24 mouse cellular contexts compared by ENCODE assay signal in genomic region chr14:46908858-46909257, GRCm38 (mm10). TPM values are rescaled to one million over a fixed set of nuclear protein-coding genes. Genes with fewer than 3 reads are reported as not detected.
A peak's percentile ranks its signal among the peaks of the same experiment; 100 is the strongest.
DNase-seq lines count a peak whose midpoint lies in the region; ATAC-seq and TF ChIP-seq lines count a peak whose summit lies in the region.
"Had no signal": no experiment of that assay in that cellular context is flagged by ENCODE, and none has a peak within 500 bp of the region (broad histone marks: within the 10 kb centered on the region; RNA-seq: fewer than 3 reads in every experiment).

No protein-coding gene starts in this region.

- TF ChIP-seq RAD21 in CH12.LX (IDR thresholded peaks at IDR 0.05; ENCODE audit: low read depth, low read length) = no peak

- H3K4me3 ChIP-seq in lung, postnatal 0 days (ENCODE audit: low read depth, low read length) = no peak overlapping the region
- H3K4me3 ChIP-seq in midbrain, embryonic 11.5 days (ENCODE audit: low read depth, low read length) = no peak overlapping the region
- no peak overlapping the region for H3K4me3 ChIP-seq in midbrain, embryonic 14.5 days (replicated peaks; ENCODE audit: low read depth, low read length)
- H3K4me3 ChIP-seq in CH12.LX (replicated peaks in 1 of 3; ENCODE audit: low read depth in 2 of 3, low read length in 2 of 3, poor library complexity in 1 of 3) = no peak overlapping the region
- H3K4me3 ChIP-seq: embryonic facial prominence, embryonic 13.5 days; embryonic facial prominence, embryonic 15.5 days had no signal

- H3K79me2 ChIP-seq in CH12.LX (replicated peaks; ENCODE audit: control insufficient read depth, extremely low read depth, insufficient read depth, poor library complexity, severe bottlenecking) = no peaks in the 10 kb centered on the region

- no peaks in the 10 kb centered on the region for H3K9me3 ChIP-seq in lung, postnatal 0 days (ENCODE audit: low read length)
- H3K9me3 ChIP-seq in midbrain, embryonic 11.5 days (ENCODE audit: control insufficient read depth, low read length) = no peaks in the 10 kb centered on the region
- H3K9me3 ChIP-seq in midbrain, embryonic 14.5 days (ENCODE audit: control insufficient read depth, low read length) = no peaks in the 10 kb centered on the region
- no peaks in the 10 kb centered on the region for H3K9me3 ChIP-seq in CH12.LX (replicated peaks; ENCODE audit: low read length)
- H3K9me3 ChIP-seq: embryonic facial prominence, embryonic 13.5 days; embryonic facial prominence, embryonic 15.5 days had no signal

- H3K4me1 ChIP-seq in lung, postnatal 0 days (ENCODE audit: insufficient read depth, low read depth, low read length) = no peaks in the 10 kb centered on the region
- H3K4me1 ChIP-seq in midbrain, embryonic 11.5 days (ENCODE audit: control insufficient read depth, insufficient read depth, low read length) = no peaks in the 10 kb centered on the region
- no peaks in the 10 kb centered on the region for H3K4me1 ChIP-seq in midbrain, embryonic 14.5 days (ENCODE audit: control insufficient read depth, insufficient read depth, low read length)
- H3K4me1 ChIP-seq in CH12.LX (ENCODE audit: control insufficient read depth in 1 of 2, insufficient read depth in 2 of 2) = peaks cover 0 to 16% of the 10 kb centered on the region in 2 experiments; a peak in 2 of 4 replicates

- TF ChIP-seq CTCF in lung, postnatal 0 days (IDR thresholded peaks at IDR 0.05) = no peak
- no peak for TF ChIP-seq CTCF in CH12.LX (conservative IDR thresholded peaks at IDR 0.05 in 1 of 2, IDR thresholded peaks at IDR 0.05 in 1 of 2; ENCODE audit: low read depth in 2 of 2, low read length in 2 of 2)

- dilution Hi-C loops in CH12.LX (cut with MboI; ENCODE audit: extremely low pct_ligation_motif_present, extremely low pct_unique_long_range_greater_than_20kb, low sequenced_read_pairs) = no loop called here

- H3K36me3 ChIP-seq in lung, postnatal 0 days (ENCODE audit: insufficient read depth, low read length) = no peaks in the 10 kb centered on the region
- H3K36me3 ChIP-seq in midbrain, embryonic 11.5 days (ENCODE audit: control insufficient read depth, insufficient read depth, low read length) = no peaks in the 10 kb centered on the region
- H3K36me3 ChIP-seq in midbrain, embryonic 14.5 days (ENCODE audit: control insufficient read depth, insufficient read depth, low read length) = no peaks in the 10 kb centered on the region
- no peaks in the 10 kb centered on the region for H3K36me3 ChIP-seq in CH12.LX (replicated peaks in 1 of 2; ENCODE audit: control insufficient read depth in 1 of 2, insufficient read depth in 1 of 2, low read length in 1 of 2)
- H3K36me3 ChIP-seq: embryonic facial prominence, embryonic 15.5 days had no signal

- in situ Hi-C loops in CH12.LX (cut with MboI; ENCODE audit: low pct_ligation_motif_present, low pct_unique_long_range_greater_than_20kb, low sequenced_read_pairs) = no loop called here

- no peak overlapping the region for H3K4me2 ChIP-seq in lung, postnatal 0 days (replicated peaks; ENCODE audit: low read depth, low read length)
- no peak overlapping the region for H3K4me2 ChIP-seq in midbrain, embryonic 11.5 days
- H3K4me2 ChIP-seq in midbrain, embryonic 14.5 days (ENCODE audit: low read length) = no peak overlapping the region
- no peak overlapping the region for H3K4me2 ChIP-seq in CH12.LX (ENCODE audit: insufficient read depth, low read depth, poor library complexity, severe bottlenecking)
- H3K4me2 ChIP-seq: embryonic facial prominence, embryonic 13.5 days; embryonic facial prominence, embryonic 15.5 days had no signal

- ATAC-seq in lung, postnatal 0 days = peak; percentile 52
- ATAC-seq in midbrain, embryonic 11.5 days (ENCODE audit: low FRiP score) = no peak
- ATAC-seq in midbrain, embryonic 14.5 days (ENCODE audit: low FRiP score, low TSS enrichment) = no peak
- ATAC-seq: CD4-positive, CD25-positive, alpha-beta regulatory T cell, adult 4 months; forebrain, embryonic 14.5 days; forebrain, embryonic 16.5 days had no signal

- TF ChIP-seq EP300 in lung, postnatal 0 days (IDR thresholded peaks at IDR 0.05) = no peak
- TF ChIP-seq EP300 in CH12.LX (IDR thresholded peaks at IDR 0.05; ENCODE audit: low read length) = no peak

- DNase-seq in heart, adult 11 months = peak; percentile 88
- no peak for DNase-seq in heart, adult 18-20 months
- peak; percentile 58 for DNase-seq in lung, postnatal 0 days (ENCODE audit: low spot score)
- no peak for DNase-seq in lung, postnatal 14 days
- peak; percentile 39 for DNase-seq in midbrain, embryonic 11.5 days (ENCODE audit: low spot score, missing footprints)
- no peak for DNase-seq in midbrain, embryonic 14.5 days
- peak; percentile 17 for DNase-seq in CH12.LX (ENCODE audit: extremely low read depth)
- no peak for DNase-seq in gastrocnemius, postnatal 25 days
- DNase-seq: adrenal gland, adult 2 months; adrenal gland, postnatal 10 days; adrenal gland, postnatal 25 days; B cell, adult 2 months; cerebellum, adult 11 months; cerebellum, adult 18-20 months; cerebellum, adult 8-10 months; cerebellum, adult 9-11 months; cerebellum, postnatal 14 days; cerebellum, postnatal 36 days; embryo, embryonic 11 days had no signal

- no peak overlapping the region for H3K9ac ChIP-seq in lung, postnatal 0 days (replicated peaks; ENCODE audit: low read depth)
- H3K9ac ChIP-seq in midbrain, embryonic 11.5 days (ENCODE audit: low read length) = no peak overlapping the region
- no peak overlapping the region for H3K9ac ChIP-seq in midbrain, embryonic 14.5 days (replicated peaks; ENCODE audit: low read length)
- no peak overlapping the region for H3K9ac ChIP-seq in CH12.LX (ENCODE audit: insufficient read depth, low read depth)
- H3K9ac ChIP-seq: embryonic facial prominence, embryonic 13.5 days; embryonic facial prominence, embryonic 15.5 days had no signal

- TF ChIP-seq POLR2A in CH12.LX (IDR thresholded peaks at IDR 0.05; ENCODE audit: low read depth, low read length) = no peak

- no peaks in the 10 kb centered on the region for H3K27me3 ChIP-seq in lung, postnatal 0 days (replicated peaks; ENCODE audit: insufficient read depth, low read length)
- H3K27me3 ChIP-seq in midbrain, embryonic 11.5 days (ENCODE audit: control insufficient read depth, insufficient read depth, low read length) = no peaks in the 10 kb centered on the region
- no peaks in the 10 kb centered on the region for H3K27me3 ChIP-seq in midbrain, embryonic 14.5 days (ENCODE audit: control insufficient read depth, insufficient read depth, low read length)
- no peaks in the 10 kb centered on the region for H3K27me3 ChIP-seq in CH12.LX (replicated peaks)
- H3K27me3 ChIP-seq: embryonic facial prominence, embryonic 13.5 days; embryonic facial prominence, embryonic 15.5 days had no signal

- H3K27ac ChIP-seq in lung, postnatal 0 days (ENCODE audit: low read length) = no peak overlapping the region
- no peak overlapping the region for H3K27ac ChIP-seq in midbrain, embryonic 11.5 days (ENCODE audit: low read depth, low read length)
- no peak overlapping the region for H3K27ac ChIP-seq in midbrain, embryonic 14.5 days (replicated peaks; ENCODE audit: low read depth, low read length)
- H3K27ac ChIP-seq in CH12.LX (ENCODE audit: insufficient read depth, low read depth) = no peak overlapping the region
- H3K27ac ChIP-seq: embryonic facial prominence, embryonic 13.5 days; embryonic facial prominence, embryonic 15.5 days had no signal

- 50% methylated on average over 8 of the region's 8 CpGs for WGBS in lung, postnatal 0 days
- WGBS in midbrain, embryonic 11.5 days = 83% methylated on average over 8 of the region's 8 CpGs
- 79% methylated on average over 8 of the region's 8 CpGs for whole genome bisulfite sequencing in midbrain, embryonic 14.5 days

TF ChIP-seq in CH12.LX, 34 proteins besides CTCF, POLR2A, EP300 and RAD21:
- TF ChIP-seq TCF12 (IDR thresholded peaks at IDR 0.05; ENCODE audit: low read depth, low read length) (no peak), MAFK (IDR thresholded peaks at IDR 0.05; ENCODE audit: insufficient replicate concordance, low read length) (no peak), PAX5 (IDR thresholded peaks at IDR 0.05; ENCODE audit: low read length) (no peak), ZNF384 (IDR thresholded peaks at IDR 0.05; ENCODE audit: low read depth, low read length) (no peak), MEF2A (IDR thresholded peaks at IDR 0.05; ENCODE audit: borderline replicate concordance, low read depth, low read length) (no peak), HCFC1 (IDR thresholded peaks at IDR 0.05; ENCODE audit: low read depth, low read length) (no peak), JUND (conservative IDR thresholded peaks at IDR 0.05; ENCODE audit: low read depth, low read length) (no peak), IRF4 (IDR thresholded peaks at IDR 0.05; ENCODE audit: low read depth, low read length) (no peak; the same call in 1 of the 2 replicates), CHD1 (IDR thresholded peaks at IDR 0.05; ENCODE audit: low read depth, low read length) (no peak), CHD2 (IDR thresholded peaks at IDR 0.05; ENCODE audit: low read length) (no peak), NRF1 (IDR thresholded peaks at IDR 0.05; ENCODE audit: low read depth, low read length) (no peak), ELF1 (IDR thresholded peaks at IDR 0.05; ENCODE audit: low read depth, low read length) (no peak), SIN3A (IDR thresholded peaks at IDR 0.05; ENCODE audit: low read length) (no peak), USF2 (conservative IDR thresholded peaks at IDR 0.05; ENCODE audit: low read depth, low read length) (no peak), MAX (IDR thresholded peaks at IDR 0.05; ENCODE audit: low read length) (no peak), JUN (IDR thresholded peaks at IDR 0.05; ENCODE audit: insufficient read depth, low read depth, low read length) (no peak), MXI1 (IDR thresholded peaks at IDR 0.05; ENCODE audit: low read depth, low read length) (no peak), SMC3 (IDR thresholded peaks at IDR 0.05; ENCODE audit: low read depth, low read length) (no peak), TBP (conservative IDR thresholded peaks at IDR 0.05; ENCODE audit: low read depth, low read length) (no peak)

RNA-seq across cellular contexts. Expression of gene Samd4, which starts 26.2 kb away (rescaled TPM):
- 10 to 100 TPM; 51.2 to 56.1 TPM for total RNA-seq in heart, adult 18-20 months (2021)
- 6.3 and 7.9 TPM in 2 replicates for polyA plus RNA-seq in lung, postnatal 0 days (2015; fragmentation: Nextera tagmentation; extraction: Ambion mirVana)
- 2.7 and 2.8 TPM in 2 replicates for polyA plus RNA-seq in midbrain, embryonic 11.5 days (2014; fragmentation: Nextera tagmentation; extraction: Ambion mirVana)
- polyA plus RNA-seq in midbrain, embryonic 14.5 days (2014; fragmentation: Nextera tagmentation; extraction: Ambion mirVana) = 2.8 and 3.1 TPM in 2 replicates
- total RNA-seq in CH12.LX (2012; rRNA removed) (0.29 and 0.64 TPM in 2 replicates), CH12.LX (2014; rRNA removed) (1.5 TPM in 2 replicates)
- polyA plus RNA-seq in CH12.LX (2012; ENCODE audit: insufficient read length, low read depth) = 3.6 and 4.6 TPM in 2 replicates
- total RNA-seq in gastrocnemius, postnatal 25 days (2021) = 10 to 100 TPM; 34.2 to 54.3 TPM
- polyA plus RNA-seq: CD4-positive, CD25-positive, alpha-beta regulatory T cell, adult 4 months had no signal

Comparison
In these comparisons a context has a peak if more than half of its experiments do, and no peak if none do; other contexts are left out.
1. DNase-seq: peak in heart, adult 11 months (single experiment), lung, postnatal 0 days (single experiment), midbrain, embryonic 11.5 days (single experiment) and CH12.LX (single experiment); none in heart, adult 18-20 months (0 of 2), lung, postnatal 14 days (single experiment), midbrain, embryonic 14.5 days (single experiment) and gastrocnemius, postnatal 25 days (single experiment).